Mouse (Mus musculus): Measurements from ENCODE around the gene Cav3. TPM values are rescaled to one million over a fixed set of nuclear protein-coding genes. Genes with fewer than 3 reads are reported as not detected.

The Cav3 gene
- polyA plus RNA-seq, 1 experiment from 2014 or later = not detected

DNA sequence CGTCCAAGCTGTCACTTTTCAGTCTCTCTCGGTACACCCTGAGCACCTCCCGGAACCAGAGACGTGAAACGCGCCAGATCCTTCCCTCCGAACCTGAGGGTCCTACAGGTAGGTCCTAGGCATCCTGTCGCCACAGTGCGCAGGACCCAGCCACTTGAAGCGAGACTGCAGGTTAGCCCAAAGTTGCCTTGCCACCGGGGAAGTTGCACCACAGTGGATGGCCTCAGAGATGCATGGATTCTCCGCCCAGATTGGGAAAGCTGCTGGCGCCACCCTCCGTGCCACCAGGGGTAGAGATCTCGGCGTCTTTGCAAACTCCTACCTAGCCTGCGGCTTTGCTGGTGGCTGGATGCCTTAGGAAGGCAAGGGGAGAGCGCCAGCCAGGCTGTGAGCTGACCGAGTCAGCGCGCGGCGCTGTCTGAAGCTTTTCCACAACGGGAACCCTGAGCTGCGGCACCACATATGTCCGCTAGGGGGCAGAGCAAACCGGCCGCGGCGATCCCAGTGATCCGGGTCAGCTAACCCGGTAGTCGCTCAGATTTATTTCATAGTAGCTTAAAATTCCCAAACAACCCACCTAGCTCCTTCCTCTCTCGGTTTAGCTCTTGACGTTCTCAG lies 31.4 kb downstream of the Cav3 start:
- H3K27me3 ChIP-seq (replicated peaks; ENCODE audit: control insufficient read depth, insufficient read depth, low read length) = peaks cover 29% of the 10 kb centered on the region
- WGBS = under 1% methylated on average over 34 of the region's 35 CpGs

DNA sequence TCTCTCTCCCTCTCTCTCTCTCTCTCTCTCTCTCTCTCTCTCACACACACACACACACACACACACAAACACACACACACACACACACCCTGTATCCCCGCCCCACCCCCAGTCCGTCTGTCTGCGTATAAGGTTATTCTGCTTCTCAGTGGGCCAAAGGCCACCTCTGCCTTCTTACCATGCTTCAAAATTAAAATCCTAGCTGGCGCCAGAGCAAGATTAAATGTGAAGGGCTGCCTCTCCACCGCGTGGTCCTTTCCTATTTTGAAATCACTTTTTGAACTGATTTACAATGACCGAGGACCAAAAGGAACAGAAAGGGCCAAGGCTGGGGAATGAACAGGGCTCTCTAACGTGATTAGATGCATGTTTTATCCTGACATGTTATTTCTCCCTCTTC lies 32.2 kb downstream of the Cav3 start:
- no peak overlapping the region for H3K9ac ChIP-seq (ENCODE audit: low read length)
- 75% methylated on average over 8 of the region's 8 CpGs for WGBS
- no peak overlapping the region for H3K4me2 ChIP-seq (ENCODE audit: low read length)
- no peaks in the 10 kb centered on the region for H3K36me3 ChIP-seq (ENCODE audit: control insufficient read depth, insufficient read depth, low read length)
- no peaks in the 10 kb centered on the region for H3K9me3 ChIP-seq (replicated peaks; ENCODE audit: control insufficient read depth, low read length)
- peaks cover 14% of the 10 kb centered on the region for H3K4me1 ChIP-seq (ENCODE audit: control insufficient read depth, insufficient read depth, low read length)
- no peak overlapping the region for H3K4me3 ChIP-seq (ENCODE audit: low read depth, low read length)
- no peak overlapping the region for H3K27ac ChIP-seq (ENCODE audit: low read depth, low read length)
- no peak for DNase-seq (ENCODE audit: low spot score)
- no peak for ATAC-seq
- peaks cover 29% of the 10 kb centered on the region for H3K27me3 ChIP-seq (replicated peaks; ENCODE audit: control insufficient read depth, insufficient read depth, low read length)

More for the DNA sequence above, 31.4 kb downstream of the Cav3 start:
- no peak overlapping the region for H3K27ac ChIP-seq (ENCODE audit: low read depth, low read length)
- ATAC-seq (peak; percentile 60), DNase-seq (ENCODE audit: low spot score) (peak; percentile 79)
- peaks cover 14% of the 10 kb centered on the region for H3K4me1 ChIP-seq (ENCODE audit: control insufficient read depth, insufficient read depth, low read length)
- H3K4me2 ChIP-seq (ENCODE audit: low read length) = peak overlapping the region; percentile 61
- peak overlapping the region; percentile 50 for H3K9ac ChIP-seq (ENCODE audit: low read length)
- no peaks in the 10 kb centered on the region for H3K9me3 ChIP-seq (replicated peaks; ENCODE audit: control insufficient read depth, low read length)
- H3K36me3 ChIP-seq (ENCODE audit: control insufficient read depth, insufficient read depth, low read length) = no peaks in the 10 kb centered on the region
- H3K4me3 ChIP-seq (ENCODE audit: low read depth, low read length) = peak overlapping the region; percentile 37

DNA sequence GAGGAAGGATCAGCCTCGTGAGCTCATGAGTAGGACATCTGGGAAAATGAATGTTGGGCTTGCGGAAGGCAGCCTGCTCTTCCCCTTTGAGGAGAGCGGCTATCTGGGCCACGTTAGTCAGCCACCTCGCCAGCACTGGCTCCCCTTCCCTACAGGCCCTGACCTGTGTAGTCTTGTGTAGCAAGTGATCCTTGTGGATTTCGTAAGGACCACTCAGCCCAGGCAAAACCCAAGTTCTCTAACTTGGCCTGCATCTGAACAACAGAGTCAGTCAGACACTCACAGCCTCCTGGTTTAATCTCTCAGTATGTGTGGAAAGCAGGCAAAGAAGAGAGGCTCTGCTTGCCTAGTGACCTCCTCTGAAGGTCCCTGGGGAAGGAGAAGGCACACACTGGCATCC lies 33.4 kb downstream of the Cav3 start:
- 88% methylated on average over 6 of the region's 6 CpGs for WGBS
- Histone ChIP-seq H3K27ac (ENCODE audit: low read depth, low read length) (no peak overlapping the region), H3K36me3 (ENCODE audit: control insufficient read depth, insufficient read depth, low read length) (no peaks in the 10 kb centered on the region), H3K9ac (ENCODE audit: low read length) (no peak overlapping the region), H3K9me3 (replicated peaks; ENCODE audit: control insufficient read depth, low read length) (no peaks in the 10 kb centered on the region), H3K4me1 (ENCODE audit: control insufficient read depth, insufficient read depth, low read length) (peaks cover 14% of the 10 kb centered on the region), H3K4me2 (ENCODE audit: low read length) (no peak overlapping the region), H3K4me3 (ENCODE audit: low read depth, low read length) (no peak overlapping the region), H3K27me3 (replicated peaks; ENCODE audit: control insufficient read depth, insufficient read depth, low read length) (peaks cover 29% of the 10 kb centered on the region)
- ATAC-seq = no peak
- DNase-seq (ENCODE audit: low spot score) = no peak

DNA sequence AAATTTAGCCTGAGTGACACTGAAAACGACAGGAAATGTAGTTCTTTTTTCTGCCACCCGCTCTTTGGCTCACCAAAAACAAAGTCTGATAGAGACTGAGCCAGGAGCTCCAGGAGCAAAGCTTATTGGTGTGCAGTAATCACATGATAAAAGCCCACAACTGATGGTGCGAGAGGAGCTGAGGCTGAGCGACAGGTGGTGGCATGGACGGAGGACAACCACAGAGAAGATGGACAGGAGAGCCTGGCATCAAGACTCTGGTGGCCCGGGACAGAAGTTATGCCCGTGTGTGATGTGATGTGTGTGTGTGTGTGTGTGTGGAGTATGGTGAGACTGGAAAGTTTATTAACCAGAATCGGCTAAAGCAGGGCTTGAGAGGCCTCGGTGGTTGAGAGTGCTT lies 34.1 kb downstream of the Cav3 start:
- DNase-seq (ENCODE audit: low spot score) = no peak
- WGBS = 93% methylated on average over 9 of the region's 9 CpGs
- Histone ChIP-seq H3K27ac (ENCODE audit: low read depth, low read length) (no peak overlapping the region), H3K27me3 (replicated peaks; ENCODE audit: control insufficient read depth, insufficient read depth, low read length) (peaks cover 22% of the 10 kb centered on the region), H3K36me3 (ENCODE audit: control insufficient read depth, insufficient read depth, low read length) (no peaks in the 10 kb centered on the region), H3K4me1 (ENCODE audit: control insufficient read depth, insufficient read depth, low read length) (peaks cover 14% of the 10 kb centered on the region), H3K4me3 (ENCODE audit: low read depth, low read length) (no peak overlapping the region), H3K9ac (ENCODE audit: low read length) (no peak overlapping the region), H3K4me2 (ENCODE audit: low read length) (no peak overlapping the region), H3K9me3 (replicated peaks; ENCODE audit: control insufficient read depth, low read length) (no peaks in the 10 kb centered on the region)
- no peak for ATAC-seq

DNA sequence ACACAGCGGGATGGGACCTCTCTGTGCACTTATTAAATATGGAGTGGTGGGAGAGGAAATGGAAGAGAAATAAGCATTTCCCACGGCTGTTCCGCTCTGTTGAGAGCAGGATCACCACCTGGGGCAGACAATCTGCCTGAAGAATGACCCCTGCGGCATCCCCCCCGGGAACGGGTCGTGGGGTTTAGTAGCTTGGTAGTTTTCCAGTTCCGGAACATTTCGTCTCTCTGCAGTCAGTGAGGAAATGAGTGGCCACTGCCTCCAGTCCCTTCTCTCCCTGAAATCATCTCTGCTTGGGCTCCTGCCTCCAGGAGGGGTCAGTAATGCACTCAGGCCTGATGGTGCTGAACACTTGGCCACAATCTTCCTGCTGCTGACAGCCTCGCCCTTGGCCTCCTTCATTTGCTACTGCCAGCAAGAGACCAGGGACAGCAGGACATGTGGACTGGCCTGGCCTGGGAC lies 35.3 kb downstream of the Cav3 start:
- DNase-seq (ENCODE audit: low spot score) (no peak), ATAC-seq (no peak)
- Histone ChIP-seq H3K9me3 (replicated peaks; ENCODE audit: control insufficient read depth, low read length) (no peaks in the 10 kb centered on the region), H3K4me2 (ENCODE audit: low read length) (no peak overlapping the region), H3K4me3 (ENCODE audit: low read depth, low read length) (no peak overlapping the region), H3K36me3 (ENCODE audit: control insufficient read depth, insufficient read depth, low read length) (no peaks in the 10 kb centered on the region), H3K9ac (ENCODE audit: low read length) (no peak overlapping the region), H3K27me3 (replicated peaks; ENCODE audit: control insufficient read depth, insufficient read depth, low read length) (peaks cover 10% of the 10 kb centered on the region), H3K27ac (ENCODE audit: low read depth, low read length) (no peak overlapping the region), H3K4me1 (ENCODE audit: control insufficient read depth, insufficient read depth, low read length) (peaks cover 5% of the 10 kb centered on the region; the same call in 1 of the 2 replicates)
- WGBS = 58% methylated on average over 10 of the region's 10 CpGs

DNA sequence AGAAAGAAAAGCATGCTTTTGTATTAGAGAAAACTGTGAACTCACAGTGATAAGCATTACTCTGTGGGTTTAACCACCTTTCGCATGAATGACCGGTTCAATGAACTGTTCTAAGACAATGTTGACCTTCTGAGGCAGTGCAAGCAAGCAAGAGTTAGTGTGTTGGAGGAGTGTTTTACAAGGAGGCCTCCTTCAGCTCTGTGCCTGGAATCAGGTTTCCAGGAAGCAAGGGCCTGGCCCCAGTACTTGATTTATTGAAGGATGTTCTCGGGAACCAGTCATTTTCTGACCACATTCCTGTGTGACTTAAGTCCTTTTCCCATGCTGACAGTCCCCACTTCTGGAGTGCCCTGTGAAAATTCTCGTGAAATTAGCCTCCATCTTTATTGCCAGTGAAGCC lies 35.9 kb downstream of the Cav3 start:
- Histone ChIP-seq H3K4me2 (ENCODE audit: low read length) (no peak overlapping the region), H3K27ac (ENCODE audit: low read depth, low read length) (no peak overlapping the region), H3K9me3 (replicated peaks; ENCODE audit: control insufficient read depth, low read length) (no peaks in the 10 kb centered on the region), H3K4me1 (ENCODE audit: control insufficient read depth, insufficient read depth, low read length) (peaks cover 3% of the 10 kb centered on the region; the same call in 1 of the 2 replicates), H3K36me3 (ENCODE audit: control insufficient read depth, insufficient read depth, low read length) (no peaks in the 10 kb centered on the region), H3K9ac (ENCODE audit: low read length) (no peak overlapping the region), H3K27me3 (replicated peaks; ENCODE audit: control insufficient read depth, insufficient read depth, low read length) (peaks cover 5% of the 10 kb centered on the region; the same call in 1 of the 2 replicates), H3K4me3 (ENCODE audit: low read depth, low read length) (no peak overlapping the region)
- 60% methylated on average over 4 of the region's 4 CpGs for WGBS
- ATAC-seq = no peak
- no peak for DNase-seq (ENCODE audit: low spot score)

DNA sequence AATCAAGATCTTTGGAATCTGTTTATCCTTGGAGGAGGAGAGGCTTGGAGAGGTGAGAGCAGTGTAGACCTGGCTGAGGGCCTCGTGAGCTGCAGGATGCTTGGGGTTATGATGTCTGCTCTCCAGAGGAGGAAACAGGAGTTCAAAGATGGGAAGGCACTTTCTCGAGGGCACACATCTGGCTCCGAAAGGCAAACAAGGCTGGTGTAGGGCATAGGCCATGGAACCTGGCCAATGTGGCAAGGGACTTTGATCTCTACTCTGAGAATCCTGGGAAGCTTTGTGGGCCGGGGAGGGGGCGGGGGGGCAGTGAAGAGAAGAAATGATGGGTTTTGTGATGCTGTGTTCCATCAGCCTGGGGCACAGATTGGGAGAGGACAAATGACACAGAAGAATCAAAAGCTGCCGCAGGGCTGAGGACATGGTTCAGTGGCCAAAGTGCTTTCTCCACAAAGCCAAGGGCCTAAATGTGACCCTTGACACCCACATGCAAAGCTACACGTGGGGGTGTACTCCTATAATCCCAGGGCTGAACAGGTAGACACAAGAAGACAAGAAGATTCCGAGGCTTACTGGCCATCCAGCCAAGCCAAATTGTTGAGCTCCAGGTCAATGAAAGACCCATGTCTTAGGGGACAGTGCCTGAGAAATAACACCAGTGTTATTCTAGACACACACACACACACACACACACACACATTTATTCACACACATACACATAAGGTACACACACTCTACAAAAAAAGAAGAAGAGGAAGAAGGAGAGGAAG lies 37.2 kb downstream of the Cav3 start:
- no peaks in the 10 kb centered on the region for H3K36me3 ChIP-seq (ENCODE audit: control insufficient read depth, insufficient read depth, low read length)
- H3K9me3 ChIP-seq (replicated peaks; ENCODE audit: control insufficient read depth, low read length) = no peaks in the 10 kb centered on the region
- no peaks in the 10 kb centered on the region for H3K27me3 ChIP-seq (replicated peaks; ENCODE audit: control insufficient read depth, insufficient read depth, low read length)
- no peak overlapping the region for H3K4me3 ChIP-seq (ENCODE audit: low read depth, low read length)
- ATAC-seq (no peak), DNase-seq (ENCODE audit: low spot score) (no peak)
- WGBS = 70% methylated on average over 8 of the region's 8 CpGs
- H3K4me1 ChIP-seq (ENCODE audit: control insufficient read depth, insufficient read depth, low read length) = no peaks in the 10 kb centered on the region
- no peak overlapping the region for H3K27ac ChIP-seq (ENCODE audit: low read depth, low read length)
- H3K4me2 ChIP-seq (ENCODE audit: low read length) = no peak overlapping the region
- no peak overlapping the region for H3K9ac ChIP-seq (ENCODE audit: low read length)

DNA sequence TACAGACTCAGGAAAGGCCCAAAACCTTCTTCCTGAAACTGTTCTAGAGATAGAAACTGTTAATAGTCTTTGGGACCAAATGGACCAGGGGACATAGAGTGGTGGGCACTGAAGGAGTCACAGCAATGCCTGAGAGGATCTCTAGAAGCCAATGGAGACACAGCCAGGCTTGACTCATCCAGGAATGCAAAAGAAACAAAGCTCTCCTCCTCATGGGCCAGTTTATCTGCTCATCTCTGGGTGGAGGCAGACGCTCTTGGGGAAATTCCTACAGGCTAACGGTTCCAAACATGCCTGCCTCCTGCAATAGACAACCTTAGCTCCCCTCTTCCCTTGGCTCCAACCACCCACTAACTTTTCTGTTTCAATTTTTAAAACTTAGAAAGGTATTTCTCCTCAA lies 38.2 kb downstream of the Cav3 start:
- Histone ChIP-seq H3K9me3 (replicated peaks; ENCODE audit: control insufficient read depth, low read length) (no peaks in the 10 kb centered on the region), H3K4me2 (ENCODE audit: low read length) (no peak overlapping the region), H3K4me3 (ENCODE audit: low read depth, low read length) (no peak overlapping the region), H3K9ac (ENCODE audit: low read length) (no peak overlapping the region), H3K36me3 (ENCODE audit: control insufficient read depth, insufficient read depth, low read length) (no peaks in the 10 kb centered on the region), H3K27ac (ENCODE audit: low read depth, low read length) (no peak overlapping the region), H3K27me3 (replicated peaks; ENCODE audit: control insufficient read depth, insufficient read depth, low read length) (no peaks in the 10 kb centered on the region), H3K4me1 (ENCODE audit: control insufficient read depth, insufficient read depth, low read length) (no peaks in the 10 kb centered on the region)
- ATAC-seq = no peak
- WGBS = 89% methylated on average over 2 of the region's 2 CpGs
- no peak for DNase-seq (ENCODE audit: low spot score)

DNA sequence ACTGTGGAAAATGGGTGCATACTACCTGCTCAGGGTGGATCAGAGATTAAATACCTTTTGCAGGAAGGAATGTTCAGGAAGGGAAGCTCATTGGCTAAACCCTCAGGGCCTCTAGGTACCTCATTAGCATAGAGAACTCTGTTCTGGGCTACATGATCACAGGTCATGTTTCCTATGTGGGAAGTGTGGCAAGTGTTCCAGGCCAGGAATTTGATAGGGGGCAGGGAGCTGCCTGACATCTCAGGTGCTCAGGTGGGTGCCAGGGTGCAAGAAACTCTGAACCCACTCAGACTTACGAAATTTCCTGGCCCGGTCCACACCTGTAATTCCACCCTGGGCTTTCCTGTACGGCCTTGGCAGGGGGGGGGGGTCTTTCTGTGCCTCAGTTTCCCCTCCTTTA lies 39.4 kb downstream of the Cav3 start:
- 98% methylated on average over 3 of the region's 3 CpGs for WGBS
- Histone ChIP-seq H3K4me2 (ENCODE audit: low read length) (no peak overlapping the region), H3K27me3 (replicated peaks; ENCODE audit: control insufficient read depth, insufficient read depth, low read length) (no peaks in the 10 kb centered on the region), H3K27ac (ENCODE audit: low read depth, low read length) (no peak overlapping the region), H3K9ac (ENCODE audit: low read length) (no peak overlapping the region), H3K4me3 (ENCODE audit: low read depth, low read length) (no peak overlapping the region), H3K4me1 (ENCODE audit: control insufficient read depth, insufficient read depth, low read length) (no peaks in the 10 kb centered on the region), H3K9me3 (replicated peaks; ENCODE audit: control insufficient read depth, low read length) (no peaks in the 10 kb centered on the region), H3K36me3 (ENCODE audit: control insufficient read depth, insufficient read depth, low read length) (no peaks in the 10 kb centered on the region)
- ATAC-seq = no peak
- DNase-seq (ENCODE audit: low spot score) = no peak
